In genomic region chr17:88214746-88215145, GRCm38 (mm10) we compare ENCODE assay signal across 15 mouse cellular contexts.
DNase-seq lines count a peak whose midpoint lies in the region; ATAC-seq and TF ChIP-seq lines count a peak whose summit lies in the region.
"Had no signal": no experiment of that assay in that cellular context is flagged by ENCODE, and none has a peak within 500 bp of the region (broad histone marks: within the 10 kb centered on the region; RNA-seq: fewer than 3 reads in every experiment).

No protein-coding gene starts in this region.

- TF ChIP-seq EP300 in lung, postnatal 0 days (IDR thresholded peaks at IDR 0.05) = no peak

- DNase-seq in lung, adult 18-20 months = peak; percentile 5 to 10
- DNase-seq in lung, postnatal 0 days (ENCODE audit: low spot score) = no peak
- DNase-seq in adrenal gland, postnatal 10 days = peak; percentile 69
- peak; percentile 59 for DNase-seq in gastrocnemius, adult 18-20 months (ENCODE audit: low spot score)
- DNase-seq in lung, postnatal 25 days (ENCODE audit: low spot score) = peak; percentile 17
- DNase-seq in spleen, adult 18-20 months = no peak
- no peak for DNase-seq in left cerebral cortex, postnatal 10 days (ENCODE audit: extremely low spot score in 1 of 2, low spot score in 2 of 2)
- DNase-seq: cerebellum, postnatal 36 days; kidney, adult 11 months; kidney, postnatal 36 days; retina, postnatal 1 day; thymus, postnatal 4 days had no signal

- H3K4me2 ChIP-seq in lung, postnatal 0 days (replicated peaks; ENCODE audit: low read depth, low read length) = no peak overlapping the region

- WGBS in lung, postnatal 0 days = 79% methylated on average over 9 of the region's 9 CpGs

- no peak for ATAC-seq in lung, postnatal 0 days

- H3K4me3 ChIP-seq in lung, postnatal 0 days (ENCODE audit: low read depth, low read length) = no peak overlapping the region
- H3K4me3 ChIP-seq: myocyte had no signal

- H3K4me1 ChIP-seq in lung, postnatal 0 days (ENCODE audit: insufficient read depth, low read depth, low read length) = no peaks in the 10 kb centered on the region

- H3K27ac ChIP-seq in lung, postnatal 0 days (ENCODE audit: low read length) = no peak overlapping the region
- H3K27ac ChIP-seq: liver, embryonic 14.5 days had no signal

- no peaks in the 10 kb centered on the region for H3K9me3 ChIP-seq in lung, postnatal 0 days (ENCODE audit: low read length)

- no peaks in the 10 kb centered on the region for H3K36me3 ChIP-seq in lung, postnatal 0 days (ENCODE audit: insufficient read depth, low read length)

- no peak overlapping the region for H3K9ac ChIP-seq in lung, postnatal 0 days (replicated peaks; ENCODE audit: low read depth)
- H3K9ac ChIP-seq: liver, embryonic 14.5 days had no signal

- H3K27me3 ChIP-seq in lung, postnatal 0 days (replicated peaks; ENCODE audit: insufficient read depth, low read length) = no peaks in the 10 kb centered on the region
- H3K27me3 ChIP-seq: CH12.LX had no signal

- TF ChIP-seq CTCF in lung, postnatal 0 days (IDR thresholded peaks at IDR 0.05) = no peak

- intact Hi-C loops in left cerebral cortex, postnatal 10 days (cut with DNase I) = no loop called here

Comparison
In these comparisons a context has a peak if more than half of its experiments do, and no peak if none do; other contexts are left out.
1. DNase-seq: peak in lung, adult 18-20 months (2 of 2), adrenal gland, postnatal 10 days (single experiment), gastrocnemius, adult 18-20 months (single experiment) and lung, postnatal 25 days (single experiment); none in lung, postnatal 0 days (single experiment), spleen, adult 18-20 months (0 of 2) and left cerebral cortex, postnatal 10 days (0 of 2).